Mouse (Mus musculus) liver, postnatal 0 days (tissue): ENCODE data around the gene Dpep1.

Experiments used
- CTCF ChIP-seq: sonication (generic); IDR thresholded peaks from 2 replicates; pipeline ENCODE4 v1.5.1; 2016; ENCODE audit warnings: antibody characterized with exemption, low read depth
- EP300 ChIP-seq: IDR thresholded peaks from 2 replicates; pipeline ENCODE4 v1.6.1; 2016; ENCODE audit warnings: antibody characterized with exemption, low read depth, mild to moderate bottlenecking

DNA sequence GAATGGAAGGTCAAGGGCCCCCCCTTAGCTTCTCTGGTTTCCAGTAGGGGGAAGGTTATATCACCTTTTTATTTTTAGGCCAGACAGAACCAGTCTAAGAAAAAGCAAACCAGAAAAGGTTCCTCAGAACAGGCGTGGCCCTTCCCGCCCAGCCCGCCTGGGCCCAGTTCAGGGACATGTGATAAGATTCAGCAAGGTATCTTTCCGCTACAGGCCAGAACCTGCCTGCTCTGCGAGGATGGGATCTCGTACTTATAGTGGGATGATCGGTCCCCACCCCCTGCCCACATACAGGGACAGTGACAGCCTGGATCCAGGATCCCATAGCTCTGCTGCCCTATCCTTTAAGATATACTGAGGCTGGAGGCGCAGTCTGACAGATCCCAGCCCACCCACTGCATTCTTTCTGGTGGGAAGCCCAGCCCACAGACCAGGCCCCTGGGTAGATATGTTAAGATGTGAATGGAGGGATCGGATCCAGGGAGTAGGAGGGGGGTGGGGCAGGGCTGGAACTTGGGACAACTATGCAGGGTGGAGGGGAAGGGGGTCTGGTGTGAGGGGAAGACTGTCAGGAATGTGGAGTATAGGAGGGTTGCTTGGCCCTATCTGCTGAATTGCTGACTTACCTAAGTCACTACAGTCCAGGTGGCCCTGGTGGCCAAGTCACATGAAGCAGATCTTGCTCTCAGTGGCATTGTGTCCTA, 29.8 kb upstream of the Dpep1 start:
- TF ChIP-seq CTCF (no peak), EP300 (peak; percentile 59; the same call in 1 of the 2 replicates)
